Mouse (Mus musculus): Measurements from ENCODE around the gene Olfr688. TPM values are rescaled to one million over a fixed set of nuclear protein-coding genes. Genes with fewer than 3 reads are reported as not detected.

Gene Olfr688
- polyA plus RNA-seq, 1 experiment from 2014 or later = not detected

Other genes with a start within 250 kb of the Olfr688 start
- gene Olfr677, start 236.7 kb upstream of the Olfr688 start, polyA plus RNA-seq (2015; fragmentation: Nextera tagmentation; extraction: Ambion mirVana) = not detected in 2 replicates
- not detected in 2 replicates for gene Olfr678, start 223.6 kb upstream of the Olfr688 start, polyA plus RNA-seq (2015; fragmentation: Nextera tagmentation; extraction: Ambion mirVana)
- gene Olfr679, start 206.9 kb upstream of the Olfr688 start, polyA plus RNA-seq (2015; fragmentation: Nextera tagmentation; extraction: Ambion mirVana) = not detected in 2 replicates
- not detected in 2 replicates for gene Olfr680-ps1, start 195.3 kb upstream of the Olfr688 start, polyA plus RNA-seq (2015; fragmentation: Nextera tagmentation; extraction: Ambion mirVana)
- not detected in 2 replicates for gene Olfr681, start 171.3 kb upstream of the Olfr688 start, polyA plus RNA-seq (2015; fragmentation: Nextera tagmentation; extraction: Ambion mirVana)
- gene Olfr683, start 141.1 kb upstream of the Olfr688 start, polyA plus RNA-seq (2015; fragmentation: Nextera tagmentation; extraction: Ambion mirVana) = not detected in 2 replicates
- not detected in 2 replicates for gene Olfr684, start 124.4 kb upstream of the Olfr688 start, polyA plus RNA-seq (2015; fragmentation: Nextera tagmentation; extraction: Ambion mirVana)
- gene Olfr685, start 102.1 kb upstream of the Olfr688 start, polyA plus RNA-seq (2015; fragmentation: Nextera tagmentation; extraction: Ambion mirVana) = not detected in 2 replicates
- not detected in 2 replicates for gene Olfr686, start 80.6 kb upstream of the Olfr688 start, polyA plus RNA-seq (2015; fragmentation: Nextera tagmentation; extraction: Ambion mirVana)
- not detected in 2 replicates for gene Olfr689, start 23.1 kb downstream of the Olfr688 start, polyA plus RNA-seq (2015; fragmentation: Nextera tagmentation; extraction: Ambion mirVana)
- gene Olfr690, start 46.0 kb downstream of the Olfr688 start, polyA plus RNA-seq (2015; fragmentation: Nextera tagmentation; extraction: Ambion mirVana) = not detected in 2 replicates
- not detected in 2 replicates for gene Olfr691, start 54.2 kb downstream of the Olfr688 start, polyA plus RNA-seq (2015; fragmentation: Nextera tagmentation; extraction: Ambion mirVana)
- gene Olfr692, start 80.1 kb downstream of the Olfr688 start, polyA plus RNA-seq (2015; fragmentation: Nextera tagmentation; extraction: Ambion mirVana) = not detected in 2 replicates
- not detected in 2 replicates for gene Gm5901, start 86.9 kb downstream of the Olfr688 start, polyA plus RNA-seq (2015; fragmentation: Nextera tagmentation; extraction: Ambion mirVana)
- gene Fam160a2, start 112.0 kb downstream of the Olfr688 start, polyA plus RNA-seq (2015; fragmentation: Nextera tagmentation; extraction: Ambion mirVana) = 39.3 and 41.4 TPM in 2 replicates
- gene Cnga4, start 116.5 kb downstream of the Olfr688 start, polyA plus RNA-seq (2015; fragmentation: Nextera tagmentation; extraction: Ambion mirVana) = not detected in 2 replicates
- gene Cckbr, start 137.6 kb downstream of the Olfr688 start, polyA plus RNA-seq (2015; fragmentation: Nextera tagmentation; extraction: Ambion mirVana) = 0.26 and 0.60 TPM in 2 replicates
- 90.2 and 97.1 TPM in 2 replicates for gene Cavin3, start 194.2 kb downstream of the Olfr688 start, polyA plus RNA-seq (2015; fragmentation: Nextera tagmentation; extraction: Ambion mirVana)

Measured in lung, embryonic 16.5 days (tissue).